ENCODE assay signal across 16 mouse cellular contexts in the genomic region with DNA sequence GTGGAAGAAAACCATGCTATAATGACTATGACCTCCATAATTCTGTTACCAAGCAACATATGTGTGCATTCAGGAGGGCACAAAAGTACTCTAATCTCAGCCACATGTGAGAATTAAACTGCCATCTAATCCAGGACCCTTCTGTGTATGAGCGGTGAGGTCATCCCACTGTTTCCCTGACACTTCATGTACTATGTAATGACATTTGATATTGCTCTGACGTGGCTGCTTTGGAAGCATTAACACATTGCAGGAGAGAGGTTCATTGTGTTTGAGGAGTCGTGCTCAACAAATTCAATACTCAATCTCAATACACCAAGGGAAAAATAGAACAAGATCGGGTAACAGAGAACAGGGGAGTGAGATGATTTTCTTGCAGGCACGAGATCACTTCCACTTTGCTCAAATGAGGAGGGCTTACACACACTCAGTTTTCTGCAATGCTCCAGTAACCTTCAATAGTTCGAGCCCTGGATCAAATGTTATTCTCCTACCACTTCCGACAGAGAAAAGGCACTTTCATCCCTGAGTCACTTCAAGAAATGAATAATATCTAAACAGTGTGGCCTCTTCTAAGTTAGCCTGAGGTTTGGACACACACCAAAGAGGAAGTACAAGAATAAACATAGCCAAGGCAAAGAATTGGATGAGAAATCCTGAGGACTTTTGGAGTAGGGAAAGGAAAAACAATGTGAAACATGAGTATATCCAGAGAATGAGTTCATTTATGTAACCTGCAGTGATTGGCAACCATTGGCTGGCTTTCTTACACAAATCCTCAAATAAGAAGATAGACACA.
DNase-seq lines count a peak whose midpoint lies in the region; ATAC-seq and TF ChIP-seq lines count a peak whose summit lies in the region.
"Had no signal": no experiment of that assay in that cellular context is flagged by ENCODE, and none has a peak within 500 bp of the region (broad histone marks: within the 10 kb centered on the region; RNA-seq: fewer than 3 reads in every experiment).

No protein-coding gene starts in this region.

- intact Hi-C loops in heart, postnatal 36 days (cut with DNase I): no loop called here

- no peak overlapping the region for H3K9ac ChIP-seq in embryonic facial prominence, embryonic 15.5 days
- H3K9ac ChIP-seq: forebrain, postnatal 0 days; hindbrain, embryonic 14.5 days; midbrain, embryonic 15.5 days; neural tube, embryonic 12.5 days had no signal

- H3K4me3 ChIP-seq in C2C12 (ENCODE audit: insufficient read depth, poor library complexity, severe bottlenecking): no peak overlapping the region
- no peak overlapping the region for H3K4me3 ChIP-seq in embryonic facial prominence, embryonic 15.5 days (replicated peaks)
- H3K4me3 ChIP-seq: midbrain, embryonic 15.5 days; neural tube, embryonic 12.5 days had no signal

- no peaks in the 10 kb centered on the region for H3K36me3 ChIP-seq in C2C12 (ENCODE audit: control insufficient read depth, insufficient read depth)
- no peaks in the 10 kb centered on the region for H3K36me3 ChIP-seq in embryonic facial prominence, embryonic 15.5 days
- H3K36me3 ChIP-seq: midbrain, embryonic 15.5 days; neural tube, embryonic 12.5 days had no signal

- no peaks in the 10 kb centered on the region for H3K79me3 ChIP-seq in C2C12 (ENCODE audit: low read depth)

- no peaks in the 10 kb centered on the region for H3K79me2 ChIP-seq in C2C12 (ENCODE audit: control insufficient read depth, insufficient read depth)

- no peak overlapping the region for H3K27ac ChIP-seq in embryonic facial prominence, embryonic 15.5 days (replicated peaks)
- H3K27ac ChIP-seq: hindbrain, embryonic 14.5 days; macrophage; midbrain, embryonic 15.5 days; neural tube, embryonic 12.5 days had no signal

- DNase-seq in heart, adult 18-20 months: peak; percentile 14 to 15
- DNase-seq in heart, postnatal 36 days: no peak
- DNase-seq in lung, postnatal 14 days: peak; percentile 4
- no peak for DNase-seq in cerebellum, adult 9-11 months
- no peak for DNase-seq in yolk sac, embryonic 10.5 days (ENCODE audit: low spot score)
- DNase-seq: cerebellum, adult 18-20 months; forebrain, postnatal 0 days; gastrocnemius, postnatal 25 days; kidney, adult 8-10 months had no signal

- no peaks in the 10 kb centered on the region for H3K4me1 ChIP-seq in embryonic facial prominence, embryonic 15.5 days
- H3K4me1 ChIP-seq: midbrain, embryonic 15.5 days; neural tube, embryonic 12.5 days had no signal

- ATAC-seq in embryonic facial prominence, embryonic 15.5 days (ENCODE audit: insufficient number of reproducible peaks, low FRiP score, low TSS enrichment, low read depth): peak; percentile 72; the same call in 1 of the 2 replicates
- no peak for ATAC-seq in activated CD4-positive, CD25-positive, alpha-beta regulatory T cell, adult 4 months
- ATAC-seq: forebrain, postnatal 0 days; midbrain, embryonic 15.5 days had no signal

- H3K27me3 ChIP-seq in C2C12 (ENCODE audit: control insufficient read depth, insufficient read depth, insufficient read length): no peaks in the 10 kb centered on the region
- no peaks in the 10 kb centered on the region for H3K27me3 ChIP-seq in embryonic facial prominence, embryonic 15.5 days
- H3K27me3 ChIP-seq: midbrain, embryonic 15.5 days; neural tube, embryonic 12.5 days had no signal

- H3ac ChIP-seq in C2C12 (ENCODE audit: control insufficient read depth, insufficient read length, low read depth): no peak overlapping the region

- 37% methylated on average over 7 of the region's 7 CpGs for WGBS in embryonic facial prominence, embryonic 15.5 days

- no peaks in the 10 kb centered on the region for H3K9me3 ChIP-seq in embryonic facial prominence, embryonic 15.5 days (replicated peaks)
- H3K9me3 ChIP-seq: midbrain, embryonic 15.5 days; neural tube, embryonic 12.5 days had no signal

- H3K4me2 ChIP-seq in embryonic facial prominence, embryonic 15.5 days (replicated peaks): no peak overlapping the region
- H3K4me2 ChIP-seq: hindbrain, embryonic 14.5 days; midbrain, embryonic 15.5 days; neural tube, embryonic 12.5 days had no signal

- TF ChIP-seq CTCF in C2C12 (IDR thresholded peaks at IDR 0.05; ENCODE audit: control insufficient read depth, insufficient read depth, insufficient read length): no peak

TF ChIP-seq in C2C12, 6 proteins besides CTCF, POLR2A, EP300 and RAD21:
- TF ChIP-seq MYOG (IDR thresholded peaks at IDR 0.05; ENCODE audit: control insufficient read depth, extremely low read depth, insufficient read length) (no peak), CEBPB (IDR thresholded peaks at IDR 0.05; ENCODE audit: low read depth) (peak; percentile 1)

Comparison
In these comparisons a context has a peak if more than half of its experiments do, and no peak if none do; other contexts are left out.
1. DNase-seq: peak in heart, adult 18-20 months (2 of 2) and lung, postnatal 14 days (single experiment); none in heart, postnatal 36 days (0 of 2), cerebellum, adult 9-11 months (single experiment) and yolk sac, embryonic 10.5 days (single experiment).